Mouse (Mus musculus): ENCODE results near the gene Mrps18c.

Mrps18c gene

GRCm38 (mm10) chr5:100798165-100798860 lies at the start of gene Mrps18c, which contains the start of gene Helq:
TSS of gene Mrps18c (plus strand) at chr5:100798627.
TSS of gene Helq (minus strand) at chr5:100798598.
- DNase-seq (ENCODE audit: low read depth, low spot score): peak; percentile 97

- DNase-seq (ENCODE audit: low read depth, low spot score): peak; percentile 79
Observed at GRCm38 (mm10) chr5:100750617-100751255, 47.7 kb upstream of the Mrps18c start.

GRCm38 (mm10) chr5:100751655-100752054 lies 46.8 kb upstream of the Mrps18c start:
- peak; percentile 83 for DNase-seq (ENCODE audit: low read depth, low spot score)

- peak; percentile 41 for DNase-seq (ENCODE audit: low read depth, low spot score)
Observed at GRCm38 (mm10) chr5:100753407-100753806, 45.0 kb upstream of the Mrps18c start.

- no peak for DNase-seq (ENCODE audit: low read depth, low spot score)
Observed at GRCm38 (mm10) chr5:100758121-100758520, 40.3 kb upstream of the Mrps18c start.

- no peak for DNase-seq (ENCODE audit: low read depth, low spot score)
Observed at GRCm38 (mm10) chr5:100760049-100760663, 38.3 kb upstream of the Mrps18c start.

GRCm38 (mm10) chr5:100761736-100762135 lies 36.7 kb upstream of the Mrps18c start:
- DNase-seq (ENCODE audit: low read depth, low spot score): no peak

- no peak for DNase-seq (ENCODE audit: low read depth, low spot score)
Observed at GRCm38 (mm10) chr5:100766026-100766425, 32.4 kb upstream of the Mrps18c start.

GRCm38 (mm10) chr5:100771575-100771974 lies 26.9 kb upstream of the Mrps18c start:
- no peak for DNase-seq (ENCODE audit: low read depth, low spot score)

- DNase-seq (ENCODE audit: low read depth, low spot score): no peak
Observed at GRCm38 (mm10) chr5:100775778-100776404, 22.5 kb upstream of the Mrps18c start.

- no peak for DNase-seq (ENCODE audit: low read depth, low spot score)
Observed at GRCm38 (mm10) chr5:100776900-100777299, 21.5 kb upstream of the Mrps18c start.

GRCm38 (mm10) chr5:100779002-100779401 lies 19.4 kb upstream of the Mrps18c start:
- no peak for DNase-seq (ENCODE audit: low read depth, low spot score)

GRCm38 (mm10) chr5:100787527-100787926 lies 10.9 kb upstream of the Mrps18c start:
- DNase-seq (ENCODE audit: low read depth, low spot score): no peak

- no peak for DNase-seq (ENCODE audit: low read depth, low spot score)
Observed at GRCm38 (mm10) chr5:100792261-100792660, 6.2 kb upstream of the Mrps18c start.

- no peak for DNase-seq (ENCODE audit: low read depth, low spot score)
Observed at GRCm38 (mm10) chr5:100794084-100794483, 4.3 kb upstream of the Mrps18c start.

- DNase-seq (ENCODE audit: low read depth, low spot score): peak; percentile 25
Observed at GRCm38 (mm10) chr5:100818341-100818740, 19.9 kb downstream of the Mrps18c start.

- DNase-seq (ENCODE audit: low read depth, low spot score): peak; percentile 77
Observed at GRCm38 (mm10) chr5:100819568-100820480, 21.4 kb downstream of the Mrps18c start.

GRCm38 (mm10) chr5:100820483-100821184 lies 22.2 kb downstream of the Mrps18c start, which contains the start of gene Abraxas1:
TSS of gene Abraxas1 (minus strand) at chr5:100820965.
- peak; percentile 93 for DNase-seq (ENCODE audit: low read depth, low spot score)

GRCm38 (mm10) chr5:100821375-100821774 lies 22.9 kb downstream of the Mrps18c start:
- DNase-seq (ENCODE audit: low read depth, low spot score): peak; percentile 35

- no peak for DNase-seq (ENCODE audit: low read depth, low spot score)
Observed at GRCm38 (mm10) chr5:100822826-100823225, 24.4 kb downstream of the Mrps18c start.
